Mouse (Mus musculus) olfactory bulb, adult 2 months (tissue): ENCODE measurements around the gene Asic5. TPM values are rescaled to one million over a fixed set of nuclear protein-coding genes. Genes with fewer than 3 reads are reported as not detected.

Experiments
- H3K27ac ChIP-seq: fragments of 200-500 bp; 2 replicates; pipeline ENCODE4 v1.5.1; 2012; ENCODE audit warnings: low read depth, low read length; ENCODE audit not compliant: insufficient read depth
- H3K4me1 ChIP-seq: fragments of 200-500 bp; 2 replicates; pipeline ENCODE4 v1.6.1; 2012; ENCODE audit warnings: low read length; ENCODE audit not compliant: control insufficient read depth, insufficient read depth
- H3K4me3 ChIP-seq: fragments of 200-500 bp; 2 replicates; pipeline ENCODE4 v1.5.1; 2012; ENCODE audit warnings: mild to moderate bottlenecking, low read depth, low read length, moderate library complexity; ENCODE audit not compliant: insufficient read depth
- CTCF ChIP-seq: fragments of 200-500 bp; IDR thresholded peaks from 2 replicates; pipeline ENCODE4 v1.5.1; 2012; ENCODE audit warnings: low read depth, mild to moderate bottlenecking, low read length, moderate library complexity; ENCODE audit not compliant: insufficient read depth
- POLR2A ChIP-seq: fragments of 200-500 bp; IDR thresholded peaks from 2 replicates; pipeline ENCODE4 v1.6.1; 2012; ENCODE audit warnings: mild to moderate bottlenecking, low read depth, low read length, moderate library complexity; ENCODE audit not compliant: insufficient read depth
- WGBS: fragments of 180-500 bp; shearing (Covaris S2); methylation state at CpG from one replicate; pipeline ENCODE4 v1.1.7; 2018; 5-methylcytosine and 5-hydroxymethylcytosine counted together
- polyA plus RNA-seq: library from polyadenylated mRNA; stranded (reverse); fragments of >200 nt; gene quantifications from 2 replicates; pipeline ENCODE4 v1.2.4, GENCODE M21; 2012; ENCODE audit warnings: low replicate concordance; ENCODE audit not compliant: missing spikeins, insufficient read depth, insufficient read length

The Asic5 gene
- polyA plus RNA-seq, 1 experiment: not detected

DNA sequence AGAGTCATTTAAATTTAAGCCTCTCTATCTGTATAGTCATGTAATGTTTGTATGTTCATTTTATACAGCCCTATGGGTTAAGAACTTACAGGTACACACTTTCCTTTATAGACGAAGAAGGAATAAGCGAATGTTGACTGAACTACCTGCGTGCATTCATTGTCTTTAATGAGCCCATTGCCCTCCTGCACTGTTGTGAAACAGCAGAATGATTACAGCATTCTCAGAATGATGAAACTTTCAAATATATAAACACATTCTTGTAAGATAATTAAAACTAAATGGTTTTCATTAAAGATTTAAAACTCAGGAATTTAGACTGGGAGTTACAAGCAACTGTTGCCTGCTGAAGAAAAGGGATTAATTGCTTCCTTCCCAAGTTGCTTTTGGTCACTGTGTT is 5.5 kb downstream of the Asic5 start:
- TF ChIP-seq POLR2A (no peak), CTCF (no peak)
- Histone ChIP-seq H3K4me1 (no peaks in the 10 kb centered on the region), H3K27ac (no peak overlapping the region), H3K4me3 (no peak overlapping the region)
- WGBS: 96% methylated on average over 3 of the region's 3 CpGs

- WGBS: 66% methylated on average over 2 of the region's 2 CpGs
- TF ChIP-seq CTCF (no peak), POLR2A (no peak)
- H3K4me3 ChIP-seq: no peak overlapping the region
- no peaks in the 10 kb centered on the region for H3K4me1 ChIP-seq
- H3K27ac ChIP-seq: no peak overlapping the region
Observed at GRCm38 (mm10) chr3:81989692-81990141, 7.6 kb downstream of the Asic5 start.

- TF ChIP-seq CTCF (no peak), POLR2A (no peak)
- Histone ChIP-seq H3K4me3 (no peak overlapping the region), H3K27ac (no peak overlapping the region), H3K4me1 (no peaks in the 10 kb centered on the region)
- WGBS: 63% methylated on average over 3 of the region's 3 CpGs
Observed at GRCm38 (mm10) chr3:81990531-81990930, 8.4 kb downstream of the Asic5 start.

- no peak overlapping the region for H3K27ac ChIP-seq
- H3K4me3 ChIP-seq: no peak overlapping the region
- WGBS: 39% methylated on average over 4 of the region's 4 CpGs
- TF ChIP-seq CTCF: no peak
- TF ChIP-seq POLR2A: no peak
- H3K4me1 ChIP-seq: no peaks in the 10 kb centered on the region
Observed at GRCm38 (mm10) chr3:81995371-81995770, 13.3 kb downstream of the Asic5 start.

DNA sequence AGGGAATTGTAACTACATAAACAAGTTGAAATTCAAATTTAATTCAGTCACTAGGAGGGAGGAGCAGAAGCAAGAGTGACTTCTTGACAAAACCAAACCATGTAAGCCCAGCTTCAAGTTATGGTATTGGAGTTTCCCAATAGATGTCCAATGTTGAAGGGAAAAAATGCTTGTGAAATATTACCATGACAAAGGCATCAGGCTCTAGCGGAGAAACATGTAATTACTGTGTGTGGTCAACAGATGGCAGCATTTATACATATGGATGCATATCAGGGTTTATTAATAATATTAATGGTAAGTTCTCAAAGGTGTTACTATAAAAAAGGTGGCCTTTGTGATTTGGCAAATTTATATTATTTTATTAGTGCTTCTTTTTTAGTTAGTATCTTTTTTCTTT is 13.9 kb downstream of the Asic5 start:
- no peaks in the 10 kb centered on the region for H3K4me1 ChIP-seq
- H3K4me3 ChIP-seq: no peak overlapping the region
- TF ChIP-seq CTCF: no peak
- WGBS: 3% methylated on average over 1 of the region's 1 CpGs
- no peak overlapping the region for H3K27ac ChIP-seq

GRCm38 (mm10) chr3:82007002-82007401 is 24.9 kb downstream of the Asic5 start:
- H3K4me1 ChIP-seq: no peaks in the 10 kb centered on the region

GRCm38 (mm10) chr3:82014148-82014703 is 32.1 kb downstream of the Asic5 start:
- Histone ChIP-seq H3K27ac (no peak overlapping the region), H3K4me1 (no peaks in the 10 kb centered on the region), H3K4me3 (no peak overlapping the region)
- 24% methylated on average over 7 of the region's 7 CpGs for WGBS
- no peak for TF ChIP-seq CTCF
- TF ChIP-seq POLR2A: no peak

More at GRCm38 (mm10) chr3:82007002-82007401, 24.9 kb downstream of the Asic5 start:
- no peak overlapping the region for H3K4me3 ChIP-seq
- TF ChIP-seq POLR2A (no peak), CTCF (no peak)
- H3K27ac ChIP-seq: no peak overlapping the region
- WGBS: 93% methylated on average over 1 of the region's 1 CpGs

DNA sequence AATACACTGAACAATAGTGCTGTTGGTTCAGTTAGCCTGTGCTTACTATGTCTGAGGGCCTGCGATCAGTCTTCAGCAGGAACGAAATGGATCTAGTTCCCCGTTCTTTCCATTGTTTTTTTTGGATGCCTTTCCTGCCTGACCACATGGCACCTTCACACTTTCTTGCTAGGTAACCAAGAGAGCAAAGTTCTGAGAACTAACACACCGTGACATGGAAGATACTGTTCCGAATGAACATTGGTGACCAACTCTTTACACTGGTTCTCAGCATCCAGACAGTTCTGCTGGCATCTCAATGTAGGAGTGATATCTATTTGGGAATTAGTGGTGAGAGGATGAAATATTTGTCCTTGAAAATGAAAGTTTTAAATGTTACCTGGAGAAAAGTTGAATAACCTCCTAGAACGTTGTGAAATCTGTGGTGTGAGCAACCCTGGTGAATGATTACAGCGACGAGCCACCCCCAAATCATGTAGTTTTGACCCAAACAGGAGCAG is 40.4 kb downstream of the Asic5 start:
- Histone ChIP-seq H3K27ac (no peak overlapping the region), H3K4me3 (no peak overlapping the region), H3K4me1 (no peaks in the 10 kb centered on the region)
- TF ChIP-seq POLR2A (no peak), CTCF (no peak)
- 91% methylated on average over 8 of the region's 8 CpGs for WGBS

DNA sequence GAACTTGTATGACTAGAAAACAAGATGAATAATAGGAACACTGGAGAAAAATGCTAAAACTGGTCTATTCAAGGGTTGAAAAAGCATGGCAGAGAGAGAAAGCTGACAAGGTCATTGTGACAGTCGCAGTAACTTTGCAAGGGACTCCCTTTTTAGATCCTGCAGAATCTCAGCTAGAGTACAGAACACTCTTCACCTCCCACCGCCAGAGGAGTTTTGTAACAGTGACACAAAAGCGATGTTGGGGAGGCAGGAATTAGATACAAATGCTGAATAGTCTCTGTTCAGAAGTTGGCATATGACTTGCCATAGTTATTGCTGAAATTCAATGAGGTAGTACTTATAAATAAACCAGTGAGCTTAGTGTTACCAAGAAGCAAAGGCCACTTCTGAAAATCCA is 41.0 kb downstream of the Asic5 start:
- H3K4me1 ChIP-seq: no peaks in the 10 kb centered on the region
- TF ChIP-seq POLR2A: no peak
- no peak for TF ChIP-seq CTCF
- H3K4me3 ChIP-seq: no peak overlapping the region
- 62% methylated on average over 3 of the region's 3 CpGs for WGBS
- H3K27ac ChIP-seq: no peak overlapping the region

GRCm38 (mm10) chr3:82027286-82027685 is 45.2 kb downstream of the Asic5 start:
- no peak overlapping the region for H3K27ac ChIP-seq
- TF ChIP-seq CTCF (no peak), POLR2A (no peak)
- 33% methylated on average over 1 of the region's 1 CpGs for WGBS
- no peaks in the 10 kb centered on the region for H3K4me1 ChIP-seq
- no peak overlapping the region for H3K4me3 ChIP-seq
